Mouse (Mus musculus) mouse embryonic stem cell (cell line): ENCODE measurements around the gene Olfr521.
"Not testable (repeated sequence)": the region's sequence is repeated elsewhere in the genome, so short reads cannot be mapped to it uniquely, and the experiment has no call there.

Source experiments
- in situ Hi-C, 2 experiments: fragments of 300-500 bp; cut with MboI; formaldehyde crosslinking; loops; 1 replicate in 1 of 2; 3 replicates in 1 of 2; pipeline ENCODE4 v1.14.3; 2019 to 2020; ENCODE audit warnings: low sequenced_read_pairs in 2 of 2, low pct_unique_long_range_greater_than_20kb in 1 of 2, mixed read lengths in 1 of 2; ENCODE audit not compliant: unreplicated experiment in 1 of 2

Gene Olfr521

GRCm38 (mm10) chr7:99763207-99763606 is at the start of gene Olfr521:
Olfr521 (plus strand) TSS chr7:99763507.
- in situ Hi-C loops = no loop called here

- in situ Hi-C loops = no loop called here
These were observed 46.8 kb upstream of the Olfr521 start for GRCm38 (mm10) chr7:99716536-99716935.

- in situ Hi-C loops = no loop called here
These were observed 33.3 kb upstream of the Olfr521 start, which contains the start of gene Olfr520 for GRCm38 (mm10) chr7:99729973-99730372. Olfr520 (plus strand) TSS chr7:99730273.

GRCm38 (mm10) chr7:99734612-99735011 is 28.7 kb upstream of the Olfr521 start:
- in situ Hi-C loops = no loop called here

DNA sequence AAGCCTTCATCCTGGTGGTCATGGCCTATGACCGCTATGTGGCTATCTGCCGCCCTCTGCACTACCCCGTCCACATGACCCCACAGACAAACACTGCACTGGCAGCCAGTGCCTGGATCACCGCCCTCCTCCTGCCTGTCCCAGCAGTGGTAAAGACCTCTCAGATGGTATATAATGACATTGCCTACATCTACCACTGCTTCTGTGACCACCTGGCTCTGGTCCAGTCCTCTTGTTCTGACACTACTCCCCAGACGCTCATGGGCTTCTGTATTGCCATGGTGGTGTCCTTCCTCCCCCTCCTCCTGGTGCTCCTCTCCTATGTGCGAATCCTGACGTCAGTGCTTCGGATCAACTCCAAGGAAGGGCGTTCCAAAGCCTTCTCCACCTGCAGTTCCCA is 27.8 kb upstream of the Olfr521 start:
- in situ Hi-C loops = not testable (repeated sequence)

GRCm38 (mm10) chr7:99739276-99739675 is 24.0 kb upstream of the Olfr521 start:
- in situ Hi-C loops = no loop called here

GRCm38 (mm10) chr7:99781385-99781784 is 18.1 kb downstream of the Olfr521 start:
- in situ Hi-C loops = no loop called here

- in situ Hi-C loops = no loop called here
These were observed 18.6 kb downstream of the Olfr521 start for GRCm38 (mm10) chr7:99781916-99782315.

DNA sequence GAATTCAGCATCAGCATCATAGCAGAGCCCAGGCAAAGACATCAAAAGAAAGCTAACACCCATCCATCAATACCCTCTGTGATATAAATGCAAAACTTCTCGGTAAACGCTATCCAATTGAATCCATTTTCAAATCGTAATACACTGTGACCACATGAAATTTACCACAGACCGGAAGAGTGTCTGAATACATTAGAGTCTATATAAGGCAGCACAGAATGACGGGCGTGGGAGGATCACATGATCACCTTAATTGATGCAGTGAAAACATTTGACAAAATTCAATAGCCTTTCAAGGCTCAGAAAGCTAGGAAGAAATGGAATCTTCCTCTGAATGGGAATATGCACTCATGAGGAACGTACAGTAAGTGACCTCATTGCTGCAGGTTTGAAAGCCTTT is 20.1 kb downstream of the Olfr521 start:
- in situ Hi-C loops = no loop called here

DNA sequence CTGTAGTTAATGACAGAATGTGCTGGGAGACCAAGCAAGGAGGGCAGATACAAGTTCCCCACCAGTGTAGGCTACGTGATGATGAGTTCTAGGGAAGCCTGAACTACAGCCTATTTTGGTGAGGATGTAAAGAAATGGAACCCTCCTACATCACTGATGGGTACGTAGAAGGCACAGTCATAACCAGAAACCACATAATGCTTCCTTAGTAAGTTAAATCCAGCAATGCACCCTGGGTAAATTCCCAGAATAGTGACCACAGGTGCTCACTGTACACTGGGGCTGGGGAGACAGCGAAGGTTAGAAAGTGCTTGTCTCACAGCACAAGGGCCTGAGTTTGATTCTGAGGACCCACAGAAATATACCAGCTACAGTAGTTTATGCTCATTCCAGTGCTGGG is 22.2 kb downstream of the Olfr521 start:
- in situ Hi-C loops = no loop called here

GRCm38 (mm10) chr7:99786774-99787173 is 23.5 kb downstream of the Olfr521 start:
- in situ Hi-C loops = no loop called here

- in situ Hi-C loops = no loop called here
These were observed 24.6 kb downstream of the Olfr521 start for GRCm38 (mm10) chr7:99787935-99788334.

- in situ Hi-C loops = no loop called here
These were observed 25.3 kb downstream of the Olfr521 start for GRCm38 (mm10) chr7:99788563-99788962.

GRCm38 (mm10) chr7:99790816-99791215 is 27.5 kb downstream of the Olfr521 start:
- in situ Hi-C loops = loop anchor here (5.0 to 10.0 kb wide), 3 partner anchors 159 to 296 kb away; no protein-coding TSS in a partner anchor

- in situ Hi-C loops = loop anchor here (5.0 to 10.0 kb wide), 3 partner anchors 162 to 299 kb away; no protein-coding TSS in a partner anchor
These were observed 30.8 kb downstream of the Olfr521 start for GRCm38 (mm10) chr7:99794096-99794495.

- in situ Hi-C loops = loop anchor here (10.0 kb wide), 2 partner anchors 181 to 301 kb away; no protein-coding TSS in a partner anchor
These were observed 32.1 kb downstream of the Olfr521 start for GRCm38 (mm10) chr7:99795192-99795981.

GRCm38 (mm10) chr7:99796471-99796870 is 33.2 kb downstream of the Olfr521 start:
- in situ Hi-C loops = loop anchor here (10.0 kb wide), 2 partner anchors 182 to 302 kb away; no protein-coding TSS in a partner anchor

GRCm38 (mm10) chr7:99797261-99797660 is 34.0 kb downstream of the Olfr521 start:
- in situ Hi-C loops = loop anchor here (10.0 kb wide), 2 partner anchors 182 to 302 kb away; no protein-coding TSS in a partner anchor

DNA sequence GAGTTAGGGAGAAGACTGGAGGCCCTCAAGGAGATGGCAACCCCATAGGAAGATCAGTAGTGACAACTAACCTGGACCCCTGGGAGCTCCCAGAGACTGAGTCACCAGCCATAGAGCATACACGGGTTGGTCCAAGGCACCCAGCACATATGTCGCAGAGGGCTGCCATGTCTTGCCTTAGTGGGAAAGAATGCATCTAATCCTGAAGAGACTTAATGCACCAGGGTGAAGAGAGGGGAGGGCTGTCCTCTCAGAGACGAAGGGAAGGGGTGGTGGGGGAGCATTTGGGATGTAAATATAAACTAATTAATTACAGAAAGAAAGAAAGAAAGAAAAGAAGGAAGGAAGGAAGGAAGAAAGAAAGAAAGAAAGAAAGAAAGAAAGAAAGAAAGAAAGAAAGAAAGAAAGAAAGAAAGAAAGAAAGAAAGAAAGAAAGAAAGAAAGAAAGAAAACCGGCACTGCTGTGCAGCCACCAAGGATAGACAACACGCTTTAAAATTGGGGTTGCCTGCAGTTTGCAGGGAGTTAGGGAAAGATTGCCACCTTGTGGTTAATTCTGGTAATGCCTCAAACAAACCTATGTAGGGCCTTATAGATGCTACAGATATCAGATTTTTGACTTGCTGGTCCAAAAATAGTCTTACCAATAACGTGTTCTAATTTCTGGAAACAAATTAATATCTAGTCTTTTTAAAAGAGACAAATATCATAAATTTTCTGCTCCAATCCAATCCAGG is 34.8 kb downstream of the Olfr521 start:
- in situ Hi-C loops = loop anchor here (10.0 kb wide), 2 partner anchors 183 to 303 kb away; no protein-coding TSS in a partner anchor
